Mouse (Mus musculus) forebrain, embryonic 15.5 days (tissue): Measurements from ENCODE around the gene Pax5. TPM values are rescaled to one million over a fixed set of nuclear protein-coding genes. Genes with fewer than 3 reads are reported as not detected.
A peak's percentile ranks its signal among the peaks of the same experiment; 100 is the strongest.

Experiments
- ATAC-seq: fragments of 200-750 bp; cut with Nextera tagmentation; replicated peaks from 2 replicates; pipeline ENCODE4 v1.8.0; 2017; ENCODE audit warnings: mild to moderate bottlenecking, moderate TSS enrichment, moderate library complexity
- H3K27ac ChIP-seq: fragments of 300-500 bp; sonication (generic); replicated peaks from 2 replicates; pipeline ENCODE4 v1.5.1; 2015; ENCODE audit warnings: mild to moderate bottlenecking, inconsistent platforms
- H3K27me3 ChIP-seq: fragments of 300-500 bp; sonication (generic); 2 replicates; pipeline ENCODE4 v1.6.1; 2015; ENCODE audit warnings: inconsistent platforms
- H3K36me3 ChIP-seq: fragments of 300-500 bp; sonication (generic); 2 replicates; pipeline ENCODE4 v1.6.1; 2015; ENCODE audit warnings: mild to moderate bottlenecking, inconsistent platforms
- H3K4me1 ChIP-seq: fragments of 300-500 bp; sonication (generic); 2 replicates; pipeline ENCODE4 v1.6.1; 2015; ENCODE audit warnings: inconsistent platforms
- H3K4me2 ChIP-seq: fragments of 300-500 bp; sonication (generic); replicated peaks from 2 replicates; pipeline ENCODE4 v1.6.1; 2015; ENCODE audit warnings: mild to moderate bottlenecking, inconsistent platforms
- H3K4me3 ChIP-seq: fragments of 300-500 bp; sonication (generic); 2 replicates; pipeline ENCODE4 v1.5.1; 2015; ENCODE audit warnings: mild to moderate bottlenecking, inconsistent platforms
- H3K9ac ChIP-seq: fragments of 300-500 bp; sonication (generic); replicated peaks from 2 replicates; pipeline ENCODE4 v1.6.1; 2015; ENCODE audit warnings: mild to moderate bottlenecking, inconsistent platforms
- H3K9me3 ChIP-seq: fragments of 300-500 bp; sonication (generic); 2 replicates; pipeline ENCODE4 v1.6.1; 2016; ENCODE audit warnings: inconsistent platforms
- WGBS: fragments of 180-500 bp; shearing (Covaris S2); methylation state at CpG from one replicate; pipeline ENCODE4 v1.1.7; 2015; ENCODE audit warnings: mixed read lengths; 5-methylcytosine and 5-hydroxymethylcytosine counted together
- polyA plus RNA-seq: library from polyadenylated mRNA; unstranded; fragments of >200 nt; fragmentation: Nextera tagmentation; extraction: Ambion mirVana; gene quantifications from 2 replicates; pipeline ENCODE4 v1.2.1, GENCODE M21; 2015

The Pax5 gene
- polyA plus RNA-seq, 1 experiment from 2014 or later: 0.22 TPM

- Histone ChIP-seq H3K4me1 (peaks cover 15% of the 10 kb centered on the region), H3K9me3 (no peaks in the 10 kb centered on the region), H3K36me3 (no peaks in the 10 kb centered on the region), H3K27ac (no peak overlapping the region), H3K9ac (no peak overlapping the region), H3K27me3 (peaks cover 80% of the 10 kb centered on the region), H3K4me2 (no peak overlapping the region), H3K4me3 (no peak overlapping the region)
- WGBS: 1% methylated on average over 19 of the region's 19 CpGs
- ATAC-seq: 0 out of 2 replicates have a peak, but pooled peaks have one; percentile 19
Observed at GRCm38 (mm10) chr4:44713554-44714051, 3.3 kb upstream of the Pax5 start.

GRCm38 (mm10) chr4:44712786-44713553 lies 2.7 kb upstream of the Pax5 start:
- WGBS: under 1% methylated on average over 50 of the region's 50 CpGs
- no peaks in the 10 kb centered on the region for H3K36me3 ChIP-seq
- no peak overlapping the region for H3K27ac ChIP-seq
- H3K27me3 ChIP-seq: peaks cover 80% of the 10 kb centered on the region
- no peak for ATAC-seq
- no peak overlapping the region for H3K4me3 ChIP-seq
- no peaks in the 10 kb centered on the region for H3K9me3 ChIP-seq
- no peak overlapping the region for H3K4me2 ChIP-seq
- no peak overlapping the region for H3K9ac ChIP-seq
- peaks cover 15% of the 10 kb centered on the region for H3K4me1 ChIP-seq

GRCm38 (mm10) chr4:44712051-44712700 lies 1.9 kb upstream of the Pax5 start:
- H3K27ac ChIP-seq: no peak overlapping the region
- no peaks in the 10 kb centered on the region for H3K9me3 ChIP-seq
- H3K4me2 ChIP-seq: no peak overlapping the region
- peaks cover 80% of the 10 kb centered on the region for H3K27me3 ChIP-seq
- no peak overlapping the region for H3K4me3 ChIP-seq
- WGBS: 1% methylated on average over 25 of the region's 25 CpGs
- peaks cover 15% of the 10 kb centered on the region for H3K4me1 ChIP-seq
- no peak overlapping the region for H3K9ac ChIP-seq
- H3K36me3 ChIP-seq: no peaks in the 10 kb centered on the region
- no peak for ATAC-seq

GRCm38 (mm10) chr4:44711136-44711900 lies 1.0 kb upstream of the Pax5 start:
- Histone ChIP-seq H3K36me3 (no peaks in the 10 kb centered on the region), H3K4me2 (no peak overlapping the region), H3K9ac (no peak overlapping the region), H3K4me3 (no peak overlapping the region), H3K4me1 (peaks cover 15% of the 10 kb centered on the region), H3K27me3 (peaks cover 80% of the 10 kb centered on the region), H3K27ac (no peak overlapping the region), H3K9me3 (no peaks in the 10 kb centered on the region)
- WGBS: 2% methylated on average over 25 of the region's 25 CpGs
- no peak for ATAC-seq

- no peak overlapping the region for H3K9ac ChIP-seq
- no peak overlapping the region for H3K4me3 ChIP-seq
- under 1% methylated on average over 30 of the region's 30 CpGs for WGBS
- H3K27ac ChIP-seq: no peak overlapping the region
- peaks cover 15% of the 10 kb centered on the region for H3K4me1 ChIP-seq
- no peak for ATAC-seq
- H3K27me3 ChIP-seq: peaks cover 85% of the 10 kb centered on the region
- no peaks in the 10 kb centered on the region for H3K9me3 ChIP-seq
- H3K36me3 ChIP-seq: no peaks in the 10 kb centered on the region
- no peak overlapping the region for H3K4me2 ChIP-seq
Observed at GRCm38 (mm10) chr4:44710701-44711097, 412 bp upstream of the Pax5 start.

GRCm38 (mm10) chr4:44709091-44709695 lies 1.1 kb downstream of the Pax5 start:
- Histone ChIP-seq H3K4me3 (no peak overlapping the region), H3K27me3 (peaks cover 85% of the 10 kb centered on the region), H3K4me2 (no peak overlapping the region), H3K27ac (no peak overlapping the region), H3K9ac (no peak overlapping the region), H3K36me3 (no peaks in the 10 kb centered on the region), H3K4me1 (peaks cover 21% of the 10 kb centered on the region), H3K9me3 (no peaks in the 10 kb centered on the region)
- ATAC-seq: no peak

- Histone ChIP-seq H3K4me1 (peaks cover 28% of the 10 kb centered on the region), H3K9me3 (no peaks in the 10 kb centered on the region), H3K4me3 (no peak overlapping the region), H3K27me3 (peaks cover 85% of the 10 kb centered on the region), H3K9ac (no peak overlapping the region), H3K4me2 (no peak overlapping the region), H3K27ac (no peak overlapping the region), H3K36me3 (no peaks in the 10 kb centered on the region)
- ATAC-seq: no peak
- WGBS: 62% methylated on average over 8 of the region's 8 CpGs
Observed at GRCm38 (mm10) chr4:44708311-44708710, 2.0 kb downstream of the Pax5 start.

GRCm38 (mm10) chr4:44706865-44707264 lies 3.4 kb downstream of the Pax5 start:
- no peak overlapping the region for H3K4me2 ChIP-seq
- WGBS: 44% methylated on average over 1 of the region's 1 CpGs
- H3K9me3 ChIP-seq: no peaks in the 10 kb centered on the region

GRCm38 (mm10) chr4:44705967-44706366 lies 4.3 kb downstream of the Pax5 start:
- Histone ChIP-seq H3K4me2 (no peak overlapping the region), H3K36me3 (no peaks in the 10 kb centered on the region), H3K27ac (no peak overlapping the region), H3K9me3 (no peaks in the 10 kb centered on the region), H3K9ac (no peak overlapping the region), H3K27me3 (peaks cover 89% of the 10 kb centered on the region), H3K4me1 (peaks cover 31% of the 10 kb centered on the region), H3K4me3 (no peak overlapping the region)
- no peak for ATAC-seq
- 9% methylated on average over 7 of the region's 7 CpGs for WGBS

More at GRCm38 (mm10) chr4:44706865-44707264, 3.4 kb downstream of the Pax5 start:
- ATAC-seq: no peak
- Histone ChIP-seq H3K27ac (no peak overlapping the region), H3K27me3 (peaks cover 87% of the 10 kb centered on the region), H3K4me3 (no peak overlapping the region), H3K36me3 (no peaks in the 10 kb centered on the region), H3K9ac (no peak overlapping the region), H3K4me1 (peaks cover 26% of the 10 kb centered on the region)

- H3K9ac ChIP-seq: no peak overlapping the region
- H3K9me3 ChIP-seq: no peaks in the 10 kb centered on the region
- no peaks in the 10 kb centered on the region for H3K36me3 ChIP-seq
- 16% methylated on average over 3 of the region's 3 CpGs for WGBS
- H3K27ac ChIP-seq: no peak overlapping the region
- peaks cover 91% of the 10 kb centered on the region for H3K27me3 ChIP-seq
- H3K4me2 ChIP-seq: no peak overlapping the region
- ATAC-seq: no peak
- no peak overlapping the region for H3K4me3 ChIP-seq
- H3K4me1 ChIP-seq: peaks cover 28% of the 10 kb centered on the region
Observed at GRCm38 (mm10) chr4:44705151-44705550, 5.1 kb downstream of the Pax5 start.

- no peaks in the 10 kb centered on the region for H3K36me3 ChIP-seq
- peak; percentile 99 for ATAC-seq
- H3K4me2 ChIP-seq: peak overlapping the region; percentile 56
- peak overlapping the region; percentile 44 for H3K4me3 ChIP-seq
- no peak overlapping the region for H3K27ac ChIP-seq
- H3K27me3 ChIP-seq: peaks cover 91% of the 10 kb centered on the region
- 0% methylated on average over 38 of the region's 38 CpGs for WGBS
- H3K9me3 ChIP-seq: no peaks in the 10 kb centered on the region
- peaks cover 28% of the 10 kb centered on the region for H3K4me1 ChIP-seq
- no peak overlapping the region for H3K9ac ChIP-seq
Observed at GRCm38 (mm10) chr4:44704369-44704745, 5.9 kb downstream of the Pax5 start.
